Mouse (Mus musculus) left cerebral cortex, adult 11 months (tissue): ENCODE results near the gene Gm136.

Experiments
- DNase-seq: peaks from one replicate; pipeline ENCODE4 v3.0.0; 2022; ENCODE audit warnings: low spot score

The Gm136 gene

DNA sequence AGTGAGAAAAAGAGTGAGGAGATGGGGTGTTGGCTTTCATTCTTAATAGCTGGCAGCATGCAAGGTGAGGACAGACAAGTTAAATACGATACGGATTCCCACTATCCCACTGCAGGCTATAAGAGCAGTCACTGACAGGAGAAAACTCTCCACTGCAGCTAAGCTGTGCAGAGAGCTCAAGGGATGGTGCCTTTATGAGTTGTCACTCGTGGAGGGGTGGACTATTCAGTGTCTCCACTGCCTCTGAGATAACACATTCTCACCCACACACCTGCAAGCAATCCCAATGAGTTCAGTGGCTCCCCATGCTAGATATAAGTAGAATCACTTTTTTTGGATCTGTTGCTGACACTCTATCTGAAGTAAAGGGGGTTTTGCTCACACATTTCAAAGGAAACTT lies 47.9 kb downstream of the Gm136 start:
- no peak for DNase-seq

- DNase-seq, result no peak
Measured at GRCm38 (mm10) chr4:34707248-34707647, 48.8 kb downstream of the Gm136 start.

- DNase-seq, result no peak
Measured at GRCm38 (mm10) chr4:34703029-34703428, 53.0 kb downstream of the Gm136 start.

GRCm38 (mm10) chr4:34702231-34702630 lies 53.8 kb downstream of the Gm136 start:
- no peak for DNase-seq

DNA sequence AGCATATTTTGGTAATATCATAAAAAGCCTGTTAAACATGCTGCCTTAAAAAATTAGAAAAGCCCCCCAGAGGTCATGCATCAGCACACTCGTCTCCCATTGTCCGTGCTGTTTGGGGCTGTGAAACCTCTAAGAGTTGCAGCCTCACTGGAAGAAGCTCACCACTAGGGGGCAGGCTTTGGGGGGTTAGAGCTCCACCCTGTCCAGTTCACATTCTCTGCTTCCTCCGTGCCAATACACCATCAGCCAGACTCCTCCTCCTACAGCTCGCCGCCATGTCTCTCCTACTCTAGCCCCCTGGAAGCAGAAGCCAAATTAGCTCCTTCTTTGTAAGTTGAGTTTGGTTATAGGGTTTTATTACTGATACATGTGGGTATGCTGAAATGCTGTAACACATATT lies 54.5 kb downstream of the Gm136 start:
- DNase-seq, result no peak
